Mouse (Mus musculus) cortical plate, adult 2 months (tissue): Measurements from ENCODE around the gene Zbtb18. TPM values are rescaled to one million over a fixed set of nuclear protein-coding genes. Genes with fewer than 3 reads are reported as not detected.

ENCODE experiments used
- H3K27ac ChIP-seq: fragments of 200-500 bp; 2 replicates; pipeline ENCODE4 v1.5.1; 2012; ENCODE audit warnings: low read length, control low read depth, inconsistent platforms; ENCODE audit not compliant: insufficient read depth
- H3K4me1 ChIP-seq: fragments of 200-500 bp; 2 replicates; pipeline ENCODE4 v1.6.1; 2011; ENCODE audit warnings: low read length; ENCODE audit not compliant: control insufficient read depth, insufficient read depth
- H3K4me3 ChIP-seq: fragments of 200-500 bp; 2 replicates; pipeline ENCODE4 v1.5.1; 2011; ENCODE audit warnings: mild to moderate bottlenecking, low read length, control low read depth; ENCODE audit not compliant: insufficient read depth
- CTCF ChIP-seq: fragments of 200-500 bp; IDR thresholded peaks from 2 replicates; pipeline ENCODE4 v1.5.1; 2011; ENCODE audit warnings: mild to moderate bottlenecking, control low read depth, low read length; ENCODE audit not compliant: insufficient read depth; ENCODE audit errors: extremely low read depth
- POLR2A ChIP-seq: fragments of 200-500 bp; IDR thresholded peaks from 2 replicates; pipeline ENCODE4 v1.6.1; 2011; ENCODE audit warnings: mild to moderate bottlenecking, low read length, control low read depth; ENCODE audit not compliant: insufficient read depth; ENCODE audit errors: extremely low read depth
- polyA plus RNA-seq: library from polyadenylated mRNA; depleted of rRNA; stranded (reverse); fragments of >200 nt; gene quantifications from 2 replicates; pipeline ENCODE4 v1.2.3, GENCODE M21; 2012

Zbtb18 gene
- polyA plus RNA-seq, 1 experiment, result 105 TPM

- Histone ChIP-seq H3K4me1 (peaks cover 5% of the 10 kb centered on the region), H3K4me3 (no peak overlapping the region), H3K27ac (no peak overlapping the region)
- no peak for TF ChIP-seq CTCF
- no peak for TF ChIP-seq POLR2A
These were observed 28.8 kb downstream of the Zbtb18 start for GRCm38 (mm10) chr1:177470951-177471350.

DNA sequence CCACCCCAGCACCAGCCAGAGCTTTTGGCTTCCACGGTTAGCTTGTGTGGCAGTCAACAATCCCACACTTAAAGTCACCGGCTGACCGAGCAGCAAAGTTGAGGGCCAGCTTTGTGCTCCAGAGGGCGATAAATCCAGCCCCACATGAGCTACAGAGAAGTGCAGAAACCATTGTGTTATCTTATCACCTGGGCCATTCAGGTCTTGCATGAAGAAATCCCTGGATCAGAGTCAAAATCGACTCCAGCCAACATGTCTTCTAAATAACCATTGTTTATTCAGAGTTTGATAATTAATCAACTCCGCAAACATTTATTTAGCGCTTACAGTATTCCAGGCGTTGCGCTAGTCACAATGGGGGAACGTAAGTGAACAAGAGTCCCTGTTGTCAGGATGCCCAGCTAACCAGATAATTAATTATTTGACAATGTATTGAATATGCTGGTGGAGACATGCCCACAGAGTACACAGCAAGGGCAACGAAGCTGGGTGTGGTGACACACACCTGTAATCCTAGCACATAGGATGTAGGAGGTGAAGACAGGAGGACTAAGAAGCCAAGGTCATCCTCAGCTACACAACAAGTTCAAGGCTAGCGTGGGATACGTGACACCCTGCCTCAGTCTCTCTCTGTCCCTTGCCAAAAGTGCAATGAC, 33.5 kb downstream of the Zbtb18 start:
- Histone ChIP-seq H3K4me3 (no peak overlapping the region), H3K4me1 (no peaks in the 10 kb centered on the region), H3K27ac (no peak overlapping the region)
- TF ChIP-seq CTCF (no peak), POLR2A (no peak)

DNA sequence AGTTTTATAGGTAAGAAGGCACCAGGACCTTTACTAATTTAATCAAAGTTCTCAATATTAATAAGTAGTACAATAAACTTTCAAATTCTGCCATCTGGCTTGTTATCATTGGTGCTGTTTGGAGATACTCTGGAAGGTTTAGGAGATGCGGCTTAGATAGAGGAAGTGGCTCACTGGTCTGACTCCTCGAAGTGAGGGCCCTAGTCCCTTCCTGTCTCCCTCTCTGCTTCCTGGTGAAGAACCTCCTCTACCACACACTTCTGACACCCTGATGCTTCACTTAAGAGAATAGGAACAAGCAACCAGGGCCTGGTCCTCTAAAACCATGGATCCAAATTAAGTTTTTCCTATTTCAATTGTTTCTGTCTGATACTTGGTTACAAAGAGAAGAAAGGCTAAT, 36.4 kb downstream of the Zbtb18 start:
- no peaks in the 10 kb centered on the region for H3K4me1 ChIP-seq
- no peak overlapping the region for H3K27ac ChIP-seq
- H3K4me3 ChIP-seq, result no peak overlapping the region
- TF ChIP-seq POLR2A (no peak), CTCF (no peak)

- H3K4me3 ChIP-seq, result no peak overlapping the region
- H3K4me1 ChIP-seq, result no peaks in the 10 kb centered on the region
- TF ChIP-seq CTCF (no peak), POLR2A (no peak)
- H3K27ac ChIP-seq, result no peak overlapping the region
These were observed 37.3 kb downstream of the Zbtb18 start for GRCm38 (mm10) chr1:177479356-177480004.

DNA sequence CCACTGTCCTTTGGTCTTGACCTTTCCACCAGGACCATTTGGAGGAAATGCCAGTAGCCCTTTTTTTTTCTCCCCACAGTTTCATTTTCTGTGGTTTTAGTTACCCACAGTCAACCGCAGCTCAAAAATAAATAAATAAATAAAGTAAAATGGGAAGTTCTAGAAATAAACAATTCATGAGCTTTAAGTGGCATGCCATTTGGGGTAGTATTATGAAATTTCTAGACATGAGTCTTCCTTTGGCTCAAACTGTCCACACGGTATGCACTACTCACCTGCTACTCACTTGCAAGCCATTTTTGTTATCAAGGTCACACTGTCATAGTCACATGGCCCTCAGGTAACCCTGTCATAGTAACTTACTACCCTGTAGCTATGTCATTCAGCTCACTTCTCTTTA, 41.5 kb downstream of the Zbtb18 start:
- TF ChIP-seq POLR2A (no peak), CTCF (no peak)

GRCm38 (mm10) chr1:177484280-177484679, 42.1 kb downstream of the Zbtb18 start:
- TF ChIP-seq POLR2A, result no peak
- no peak for TF ChIP-seq CTCF
- H3K27ac ChIP-seq, result no peak overlapping the region
- H3K4me3 ChIP-seq, result no peak overlapping the region
- no peaks in the 10 kb centered on the region for H3K4me1 ChIP-seq

More for the DNA sequence above, 41.5 kb downstream of the Zbtb18 start:
- no peak overlapping the region for H3K4me3 ChIP-seq
- H3K4me1 ChIP-seq, result no peaks in the 10 kb centered on the region
- no peak overlapping the region for H3K27ac ChIP-seq

GRCm38 (mm10) chr1:177484680-177485079, 42.5 kb downstream of the Zbtb18 start:
- Histone ChIP-seq H3K4me3 (no peak overlapping the region), H3K27ac (no peak overlapping the region), H3K4me1 (no peaks in the 10 kb centered on the region)
- TF ChIP-seq POLR2A (no peak), CTCF (no peak)

DNA sequence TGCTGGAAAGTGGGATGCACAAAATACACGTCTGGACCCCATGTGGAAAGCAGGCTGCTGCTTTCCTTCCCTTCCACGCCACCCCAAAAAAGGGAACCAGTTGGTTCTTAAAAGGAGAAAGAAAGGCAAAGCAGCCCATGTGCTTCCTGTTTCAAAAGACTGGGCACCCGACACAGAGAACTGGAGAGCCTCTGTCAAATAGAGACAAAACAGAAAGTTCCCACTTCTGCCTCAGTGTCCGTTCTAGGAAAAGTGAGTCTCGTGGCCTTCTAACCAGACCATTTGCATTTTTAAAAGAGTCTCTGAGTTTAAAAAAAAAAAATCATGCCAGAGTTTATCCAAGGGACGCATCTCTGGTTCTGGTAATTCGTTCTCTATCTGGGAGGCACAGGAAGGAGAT, 47.7 kb downstream of the Zbtb18 start:
- Histone ChIP-seq H3K4me3 (no peak overlapping the region), H3K27ac (no peak overlapping the region), H3K4me1 (no peaks in the 10 kb centered on the region)
- TF ChIP-seq CTCF (no peak), POLR2A (no peak)

GRCm38 (mm10) chr1:177490808-177491207, 48.7 kb downstream of the Zbtb18 start:
- H3K4me1 ChIP-seq, result no peaks in the 10 kb centered on the region
- no peak overlapping the region for H3K27ac ChIP-seq
- no peak overlapping the region for H3K4me3 ChIP-seq
- no peak for TF ChIP-seq POLR2A
- TF ChIP-seq CTCF, result no peak

GRCm38 (mm10) chr1:177491280-177491679, 49.1 kb downstream of the Zbtb18 start:
- Histone ChIP-seq H3K27ac (no peak overlapping the region), H3K4me1 (no peaks in the 10 kb centered on the region), H3K4me3 (no peak overlapping the region)
- no peak for TF ChIP-seq POLR2A
- no peak for TF ChIP-seq CTCF
